8 mouse cellular contexts compared by ENCODE assay signal in the genomic region with DNA sequence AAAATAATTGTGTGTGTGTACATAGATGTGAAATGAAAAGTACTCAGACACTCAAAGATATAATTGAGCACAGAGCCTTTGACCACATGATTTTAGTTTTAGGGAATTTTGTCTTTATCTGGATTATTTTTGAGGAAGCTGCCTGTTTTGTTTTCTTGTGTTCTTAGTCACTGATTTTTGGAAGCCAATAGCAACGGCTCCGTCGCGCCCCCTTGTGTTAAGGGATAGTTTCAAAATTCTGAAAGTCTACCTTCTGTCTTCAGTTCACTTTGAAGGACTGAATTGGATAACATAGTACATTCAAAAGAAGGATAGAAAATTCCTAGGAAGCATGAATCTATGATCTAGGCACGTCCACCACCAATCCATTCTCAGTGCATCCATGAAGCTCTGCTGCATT.
DNase-seq lines count a peak whose midpoint lies in the region.

No protein-coding gene starts in this region.

- intact Hi-C loops in gastrocnemius, postnatal 14 days (cut with DNase I; ENCODE audit: low total_unique reads): loop anchor here (5.0 kb wide), 2 partner anchors 59 to 279 kb away; no protein-coding TSS in a partner anchor

- DNase-seq in cerebellum, adult 18-20 months: peak; percentile 6 to 26
- DNase-seq in cerebellum, adult 11-12 months: no peak
- DNase-seq in left cerebral cortex, adult 18-20 months (ENCODE audit: low spot score in 2 of 2): peak; percentile 18 to 25
- no peak for DNase-seq in left cerebral cortex, adult 11 months (ENCODE audit: low spot score)
- DNase-seq in WW6 (ENCODE audit: low read depth, low spot score): peak; percentile 4
- peak; percentile 38 for DNase-seq in gastrocnemius, postnatal 14 days
- peak; percentile 60 for DNase-seq in lung, postnatal 36 days
- DNase-seq in layer of hippocampus, postnatal 36 days: no peak

Comparison
In these comparisons a context has a peak if more than half of its experiments do, and no peak if none do; other contexts are left out.
1. DNase-seq: peak in cerebellum, adult 18-20 months (2 of 2), left cerebral cortex, adult 18-20 months (2 of 2), WW6 (single experiment), gastrocnemius, postnatal 14 days (single experiment) and lung, postnatal 36 days (single experiment); none in cerebellum, adult 11-12 months (single experiment), left cerebral cortex, adult 11 months (single experiment) and layer of hippocampus, postnatal 36 days (0 of 2).